Mouse (Mus musculus) lung, embryonic 16.5 days (tissue): Measurements from ENCODE around the gene Ephb4. TPM values are rescaled to one million over a fixed set of nuclear protein-coding genes. Genes with fewer than 3 reads are reported as not detected.
A peak's percentile ranks its signal among the peaks of the same experiment; 100 is the strongest.

ENCODE experiments used
- ATAC-seq: fragments of 200-750 bp; cut with Nextera tagmentation; 2 replicates; pipeline ENCODE4 v1.8.0; 2017; ENCODE audit warnings: low read depth, mild to moderate bottlenecking, moderate library complexity
- H3K27ac ChIP-seq: fragments of 300-500 bp; sonication (generic); 2 replicates; pipeline ENCODE4 v1.5.1; 2014; ENCODE audit warnings: mild to moderate bottlenecking, control low read depth, low read length
- H3K27me3 ChIP-seq: fragments of 300-500 bp; sonication (generic); 2 replicates; pipeline ENCODE4 v1.6.1; 2014; ENCODE audit warnings: low read depth, low read length, mixed read lengths; ENCODE audit not compliant: control insufficient read depth, insufficient read depth
- H3K36me3 ChIP-seq: fragments of 300-500 bp; sonication (generic); 2 replicates; pipeline ENCODE4 v1.6.1; 2014; ENCODE audit warnings: low read length; ENCODE audit not compliant: control insufficient read depth, insufficient read depth
- H3K4me1 ChIP-seq: fragments of 300-500 bp; sonication (generic); replicated peaks from 2 replicates; pipeline ENCODE4 v1.6.1; 2014; ENCODE audit warnings: low read length, mixed read lengths; ENCODE audit not compliant: control insufficient read depth, insufficient read depth
- H3K4me2 ChIP-seq: fragments of 300-500 bp; sonication (generic); 2 replicates; pipeline ENCODE4 v1.6.1; 2014; ENCODE audit warnings: low read depth, low read length, control low read depth
- H3K4me3 ChIP-seq: fragments of 300-500 bp; sonication (generic); 2 replicates; pipeline ENCODE4 v1.5.1; 2014; ENCODE audit warnings: mild to moderate bottlenecking, low read length, control low read depth
- H3K9ac ChIP-seq: fragments of 300-500 bp; sonication (generic); 2 replicates; pipeline ENCODE4 v1.6.1; 2014; ENCODE audit warnings: low read length, control low read depth
- H3K9me3 ChIP-seq: fragments of 300-500 bp; sonication (generic); 2 replicates; pipeline ENCODE4 v1.6.1; 2016; ENCODE audit warnings: low read length; ENCODE audit not compliant: control insufficient read depth
- WGBS: fragments of 180-500 bp; shearing (Covaris S2); extraction: QIAGEN DNeasy Blood & Tissue Kit; methylation state at CpG from one replicate; pipeline ENCODE4 v1.1.7; 2014; 5-methylcytosine and 5-hydroxymethylcytosine counted together
- polyA plus RNA-seq: library from polyadenylated mRNA; unstranded; fragments of >200 nt; fragmentation: Nextera tagmentation; extraction: Ambion mirVana; gene quantifications from 2 replicates; pipeline ENCODE4 v1.2.1, GENCODE M21; 2015

Gene Ephb4
- polyA plus RNA-seq, 1 experiment from 2014 or later = 56.9 TPM

DNA sequence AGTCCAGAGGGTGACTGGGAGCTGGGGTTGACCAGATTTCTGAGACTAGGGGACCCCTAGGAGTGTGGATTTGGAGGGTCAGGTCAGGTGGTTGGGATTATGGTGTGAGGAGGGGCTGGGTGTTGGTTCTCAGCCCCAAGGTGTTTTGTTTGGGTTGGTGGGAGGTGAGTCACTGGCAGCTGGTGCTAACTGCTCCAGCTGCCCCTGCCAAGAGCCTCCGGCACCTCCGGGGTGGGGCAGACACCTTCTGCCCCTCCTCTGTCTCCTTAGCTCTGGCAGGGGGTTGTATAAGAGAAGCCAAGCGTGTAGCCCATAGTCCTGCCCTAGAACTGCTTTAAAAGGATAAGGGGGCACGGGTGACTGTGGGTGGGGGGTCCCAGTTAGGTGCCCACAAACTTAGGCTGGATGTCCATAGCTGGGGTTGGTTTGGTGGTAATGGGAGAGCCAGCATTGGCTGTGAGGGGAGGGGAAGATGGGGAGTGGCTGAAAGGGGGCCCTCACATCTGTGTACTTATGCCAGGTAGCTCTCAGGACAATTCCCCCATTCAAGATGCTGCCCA, 24.7 kb downstream of the Ephb4 start:
- Histone ChIP-seq H3K27me3 (no peaks in the 10 kb centered on the region), H3K27ac (peak overlapping the region; percentile 69), H3K4me1 (peaks cover 19% of the 10 kb centered on the region), H3K9ac (no peak overlapping the region), H3K9me3 (no peaks in the 10 kb centered on the region), H3K36me3 (peaks cover 49% of the 10 kb centered on the region), H3K4me3 (no peak overlapping the region), H3K4me2 (no peak overlapping the region)
- peak; percentile 47 for ATAC-seq
- 51% methylated on average over 4 of the region's 4 CpGs for WGBS

- peak; percentile 32; the same call in 1 of the 2 replicates for ATAC-seq
- Histone ChIP-seq H3K27me3 (no peaks in the 10 kb centered on the region), H3K27ac (peak overlapping the region; percentile 69), H3K9me3 (no peaks in the 10 kb centered on the region), H3K9ac (no peak overlapping the region), H3K36me3 (peaks cover 39% of the 10 kb centered on the region), H3K4me1 (peaks cover 19% of the 10 kb centered on the region), H3K4me3 (no peak overlapping the region), H3K4me2 (no peak overlapping the region)
- 19% methylated on average over 2 of the region's 2 CpGs for WGBS
Measured at GRCm38 (mm10) chr5:137375627-137376026, 25.7 kb downstream of the Ephb4 start.

GRCm38 (mm10) chr5:137376198-137376597, 26.3 kb downstream of the Ephb4 start:
- Histone ChIP-seq H3K4me2 (no peak overlapping the region), H3K9me3 (no peaks in the 10 kb centered on the region), H3K27ac (peak overlapping the region; percentile 69), H3K36me3 (peaks cover 34% of the 10 kb centered on the region), H3K4me3 (no peak overlapping the region), H3K9ac (no peak overlapping the region), H3K4me1 (peaks cover 19% of the 10 kb centered on the region), H3K27me3 (no peaks in the 10 kb centered on the region)
- 34% methylated on average over 7 of the region's 7 CpGs for WGBS
- peak; percentile 47; the same call in 1 of the 2 replicates for ATAC-seq

DNA sequence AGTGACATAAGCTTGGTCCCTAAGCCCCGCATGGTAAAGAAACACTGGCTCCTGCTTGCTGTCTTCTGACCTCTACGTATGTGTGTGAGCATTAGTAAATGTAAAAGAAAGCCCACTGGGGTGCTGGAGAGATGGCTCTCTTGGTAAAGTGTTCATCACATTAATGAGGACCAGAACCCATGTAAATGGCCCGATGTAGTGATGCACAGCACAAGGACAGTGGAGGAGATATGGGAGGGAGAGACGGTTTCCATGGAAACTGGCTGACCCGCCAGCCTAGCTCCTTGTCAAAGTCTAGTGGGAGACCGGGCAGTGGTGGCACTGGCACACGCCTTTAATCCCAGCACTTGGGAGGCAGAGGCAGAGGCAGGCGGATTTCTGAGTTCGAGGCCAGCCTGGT, 26.8 kb downstream of the Ephb4 start:
- Histone ChIP-seq H3K36me3 (peaks cover 30% of the 10 kb centered on the region), H3K27ac (no peak overlapping the region), H3K4me3 (no peak overlapping the region), H3K9me3 (no peaks in the 10 kb centered on the region), H3K9ac (no peak overlapping the region), H3K27me3 (no peaks in the 10 kb centered on the region), H3K4me2 (peak overlapping the region; percentile 35; the same call in 1 of the 2 replicates), H3K4me1 (peaks cover 19% of the 10 kb centered on the region)
- 0 out of 2 replicates have a peak, but pooled peaks have one; percentile 15 for ATAC-seq
- WGBS = 34% methylated on average over 9 of the region's 9 CpGs

- WGBS = 8% methylated on average over 10 of the region's 11 CpGs
- H3K27me3 ChIP-seq = no peaks in the 10 kb centered on the region
- peak overlapping the region; percentile 31 for H3K27ac ChIP-seq
- H3K4me3 ChIP-seq = no peak overlapping the region
- no peaks in the 10 kb centered on the region for H3K9me3 ChIP-seq
- H3K4me1 ChIP-seq = peaks cover 19% of the 10 kb centered on the region
- peaks cover 25% of the 10 kb centered on the region for H3K36me3 ChIP-seq
- peak overlapping the region; percentile 35 for H3K4me2 ChIP-seq
- H3K9ac ChIP-seq = 0 out of 2 replicates have a peak overlapping the region, but pooled peaks have one; percentile 14
- no peak for ATAC-seq
Measured at GRCm38 (mm10) chr5:137377176-137377575, 27.3 kb downstream of the Ephb4 start.

DNA sequence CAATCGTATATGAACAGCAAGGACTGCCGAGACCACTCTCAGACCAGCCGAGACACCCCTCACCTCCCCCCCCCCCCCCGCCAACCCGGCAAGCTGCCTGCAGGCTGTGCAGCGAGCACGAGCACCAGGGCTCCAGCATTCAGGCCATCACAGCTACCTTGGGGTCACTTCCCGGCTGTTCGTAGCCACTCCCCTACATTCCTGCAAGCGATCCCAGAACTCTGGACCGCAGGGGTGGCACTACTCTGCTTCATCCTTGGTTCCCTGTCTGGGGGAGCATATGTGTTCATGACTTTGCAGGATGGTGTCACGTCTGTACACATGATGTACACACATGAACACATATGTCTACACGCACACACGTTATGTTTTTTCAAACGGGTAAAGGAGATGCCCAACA, 27.7 kb downstream of the Ephb4 start:
- Histone ChIP-seq H3K27me3 (no peaks in the 10 kb centered on the region), H3K4me2 (peak overlapping the region; percentile 36), H3K27ac (no peak overlapping the region), H3K4me3 (no peak overlapping the region), H3K9me3 (no peaks in the 10 kb centered on the region), H3K36me3 (peaks cover 22% of the 10 kb centered on the region), H3K4me1 (peaks cover 19% of the 10 kb centered on the region), H3K9ac (0 out of 2 replicates have a peak overlapping the region, but pooled peaks have one; percentile 33)
- ATAC-seq = no peak
- WGBS = 17% methylated on average over 12 of the region's 15 CpGs

DNA sequence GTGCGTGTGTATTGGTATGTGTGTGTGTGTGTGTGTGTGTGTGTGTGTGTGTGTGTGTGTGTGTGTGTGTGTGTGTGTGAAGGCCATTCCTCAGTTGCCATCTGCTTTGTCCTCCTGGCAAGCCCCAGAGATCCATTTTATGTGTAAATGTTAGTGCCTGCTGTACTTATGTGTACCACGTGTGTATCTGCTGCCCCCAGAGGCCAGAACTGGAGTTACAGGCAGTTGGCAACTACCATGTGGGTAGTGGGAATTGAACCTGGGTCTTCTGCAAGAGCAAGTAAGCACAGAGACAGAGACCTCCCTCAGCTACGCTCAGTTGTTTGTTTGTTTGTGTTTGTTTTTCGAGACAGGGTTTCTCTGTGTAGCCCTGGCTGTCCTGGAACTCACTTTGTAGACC, 31.2 kb downstream of the Ephb4 start:
- Histone ChIP-seq H3K9me3 (no peaks in the 10 kb centered on the region), H3K9ac (no peak overlapping the region), H3K36me3 (no peaks in the 10 kb centered on the region), H3K4me2 (no peak overlapping the region), H3K4me3 (no peak overlapping the region), H3K27me3 (no peaks in the 10 kb centered on the region), H3K4me1 (peaks cover 7% of the 10 kb centered on the region), H3K27ac (no peak overlapping the region)
- no peak for ATAC-seq
- 42% methylated on average over 4 of the region's 4 CpGs for WGBS

- ATAC-seq = no peak
- no peak overlapping the region for H3K4me2 ChIP-seq
- H3K27me3 ChIP-seq = no peaks in the 10 kb centered on the region
- 76% methylated on average over 7 of the region's 7 CpGs for WGBS
- no peaks in the 10 kb centered on the region for H3K4me1 ChIP-seq
- no peak overlapping the region for H3K4me3 ChIP-seq
- H3K27ac ChIP-seq = no peak overlapping the region
- no peaks in the 10 kb centered on the region for H3K36me3 ChIP-seq
- H3K9me3 ChIP-seq = no peaks in the 10 kb centered on the region
- H3K9ac ChIP-seq = no peak overlapping the region
Measured at GRCm38 (mm10) chr5:137383441-137383840, 33.5 kb downstream of the Ephb4 start.

- H3K4me2 ChIP-seq = no peak overlapping the region
- H3K9ac ChIP-seq = no peak overlapping the region
- no peak overlapping the region for H3K4me3 ChIP-seq
- no peaks in the 10 kb centered on the region for H3K36me3 ChIP-seq
- no peaks in the 10 kb centered on the region for H3K27me3 ChIP-seq
- ATAC-seq = no peak
- H3K27ac ChIP-seq = no peak overlapping the region
- WGBS = 79% methylated on average over 7 of the region's 7 CpGs
- no peaks in the 10 kb centered on the region for H3K4me1 ChIP-seq
- H3K9me3 ChIP-seq = no peaks in the 10 kb centered on the region
Measured at GRCm38 (mm10) chr5:137386712-137387111, 36.8 kb downstream of the Ephb4 start.
